Mouse (Mus musculus) erythroblast, embryonic 14.5 days (primary cell): Measurements from ENCODE around the gene U2af2. TPM values are rescaled to one million over a fixed set of nuclear protein-coding genes. Genes with fewer than 3 reads are reported as not detected.
"Not testable (repeated sequence)": the region's sequence is repeated elsewhere in the genome, so short reads cannot be mapped to it uniquely, and the experiment has no call there.

Experiments
- H3K27me3 ChIP-seq: 2 replicates; pipeline ENCODE4 v1.6.1; 2012; ENCODE audit warnings: inconsistent platforms; ENCODE audit not compliant: control insufficient read depth
- H3K36me3 ChIP-seq: 2 replicates; pipeline ENCODE4 v1.6.1; 2012; ENCODE audit warnings: mild to moderate bottlenecking, inconsistent platforms; ENCODE audit not compliant: control insufficient read depth
- H3K4me1 ChIP-seq: 2 replicates; pipeline ENCODE4 v1.6.1; 2012; ENCODE audit warnings: inconsistent platforms; ENCODE audit not compliant: control insufficient read depth
- H3K4me3 ChIP-seq: replicated peaks from 2 replicates; pipeline ENCODE3; 2012; ENCODE audit warnings: moderate library complexity, mild to moderate bottlenecking, inconsistent platforms
- H3K9me3 ChIP-seq: 2 replicates; pipeline ENCODE4 v1.6.1; 2012; ENCODE audit warnings: low read length, inconsistent platforms, mixed read lengths; ENCODE audit not compliant: control insufficient read depth
- GATA1 ChIP-seq: IDR thresholded peaks from 2 replicates; pipeline ENCODE4 v1.6.1; 2012; ENCODE audit warnings: low read length, inconsistent platforms, mixed read lengths
- TAL1 ChIP-seq: IDR thresholded peaks from 3 replicates; pipeline ENCODE4 v1.6.1; 2012; ENCODE audit warnings: low read length, inconsistent platforms, mixed read lengths
- polyA plus RNA-seq: library from polyadenylated mRNA; stranded (reverse); fragments of >175 nt; gene quantifications from 2 replicates; pipeline ENCODE4 v1.2.3, GENCODE M21; 2012

U2af2 gene
- polyA plus RNA-seq, 1 experiment: 43.1 TPM

DNA sequence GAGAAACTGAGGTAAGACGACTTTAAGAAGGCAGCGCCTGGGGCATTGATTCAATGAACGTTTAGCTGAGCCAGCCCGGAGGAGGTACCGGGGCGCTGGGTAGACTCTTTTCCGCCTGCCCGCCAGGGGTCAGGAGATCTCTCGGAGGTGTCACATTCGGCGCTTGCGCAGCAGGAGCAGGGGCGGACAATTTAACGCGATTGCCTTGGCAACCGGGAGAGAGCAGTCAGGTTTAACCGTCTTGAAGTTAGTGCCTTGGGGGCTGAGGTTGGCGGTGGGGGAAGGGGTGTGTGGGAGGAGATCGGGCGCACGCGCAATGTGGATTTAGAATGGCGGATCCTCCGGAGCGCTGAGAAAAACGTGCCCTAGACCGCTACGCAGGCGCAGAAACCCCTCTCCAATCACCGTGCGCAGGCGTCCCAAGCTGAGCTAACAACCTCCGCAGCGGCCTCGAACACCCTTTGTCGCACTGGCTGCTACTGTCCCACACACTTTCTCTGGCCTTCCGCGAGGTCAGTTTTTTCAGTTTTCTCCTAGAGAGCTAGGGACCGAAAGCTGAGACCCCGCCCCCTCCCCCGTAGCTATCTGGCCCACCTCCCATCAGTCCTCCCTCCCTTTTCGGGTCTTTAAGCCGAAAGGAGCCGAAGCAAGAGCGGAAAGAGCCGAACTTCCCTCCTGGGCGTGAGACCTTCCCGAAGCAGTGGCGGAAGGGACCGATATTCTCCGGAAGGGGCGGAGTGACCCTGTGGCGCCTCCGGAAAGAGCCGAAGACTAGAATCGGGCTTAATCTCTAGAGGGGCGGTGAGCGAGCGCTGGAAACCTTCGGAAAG is 784 bp upstream of the U2af2 start:
- peaks cover 27% of the 10 kb centered on the region for H3K36me3 ChIP-seq
- no peak for TF ChIP-seq TAL1
- no peak for TF ChIP-seq GATA1
- H3K4me1 ChIP-seq: peaks cover 56% of the 10 kb centered on the region
- H3K27me3 ChIP-seq: peaks cover 37% of the 10 kb centered on the region
- H3K4me3 ChIP-seq: peak overlapping the region; percentile 92
- peaks cover 4% of the 10 kb centered on the region; the same call in 1 of the 2 replicates for H3K9me3 ChIP-seq

DNA sequence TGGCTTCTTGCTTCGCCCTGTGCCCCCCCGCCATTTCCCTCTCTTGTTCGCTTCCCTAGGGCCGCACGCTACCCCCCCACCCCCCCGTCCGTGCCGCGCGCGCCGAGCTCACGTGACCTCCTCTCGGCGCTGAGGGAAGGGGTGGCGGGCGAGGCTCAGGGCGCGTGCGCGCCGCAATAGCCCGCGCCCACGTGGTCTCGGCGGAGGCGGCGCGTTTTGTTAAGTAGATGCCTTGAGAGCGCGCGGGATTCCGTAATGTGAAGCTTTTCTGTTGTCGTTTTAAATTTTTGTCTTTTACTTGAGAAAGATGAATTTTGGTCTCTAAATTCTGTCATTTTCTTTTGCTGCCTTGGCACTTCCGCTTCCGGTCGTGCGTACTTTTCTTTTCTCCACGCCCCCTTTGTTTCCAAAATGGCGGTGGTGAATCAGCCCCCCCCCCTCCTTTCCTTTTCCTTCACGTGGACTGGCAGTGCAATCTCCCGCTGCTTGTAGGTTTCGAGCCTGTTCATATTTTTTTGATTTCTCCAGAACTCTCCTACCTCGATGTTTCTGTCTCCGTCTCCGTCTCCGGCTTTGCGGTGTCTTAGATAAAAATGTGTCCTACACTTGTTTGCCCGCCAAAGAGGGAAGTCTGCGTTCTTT is 538 bp downstream of the U2af2 start:
- H3K27me3 ChIP-seq: peaks cover 24% of the 10 kb centered on the region
- H3K36me3 ChIP-seq: peaks cover 40% of the 10 kb centered on the region
- H3K9me3 ChIP-seq: no peaks in the 10 kb centered on the region; the same call in 1 of the 2 replicates
- no peak for TF ChIP-seq GATA1
- TF ChIP-seq TAL1: no peak
- H3K4me3 ChIP-seq: peak overlapping the region; percentile 92
- peaks cover 66% of the 10 kb centered on the region for H3K4me1 ChIP-seq

DNA sequence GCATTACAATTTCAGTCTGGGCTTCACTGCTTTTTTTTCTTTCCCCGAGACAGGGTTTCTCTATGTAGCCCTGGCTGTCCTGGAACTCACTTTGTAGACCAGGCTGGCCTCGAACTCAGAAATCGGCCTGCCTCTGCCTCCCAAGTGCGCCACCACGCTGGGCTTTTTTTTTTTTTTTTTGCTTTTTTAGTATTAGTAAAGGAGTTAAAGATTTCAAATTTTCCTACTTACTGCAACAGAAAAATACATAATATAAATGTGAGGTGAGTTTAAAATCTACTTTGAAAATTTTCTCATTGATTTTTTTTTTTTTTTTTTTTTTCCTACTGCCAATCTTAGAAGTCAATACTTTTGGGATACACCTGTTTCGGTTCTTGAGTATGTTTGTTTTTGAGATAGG is 2.9 kb downstream of the U2af2 start:
- H3K36me3 ChIP-seq: peaks cover 64% of the 10 kb centered on the region
- no peaks in the 10 kb centered on the region for H3K9me3 ChIP-seq
- peaks cover 2% of the 10 kb centered on the region; the same call in 1 of the 2 replicates for H3K27me3 ChIP-seq
- no peak overlapping the region for H3K4me3 ChIP-seq
- peaks cover 74% of the 10 kb centered on the region for H3K4me1 ChIP-seq
- TF ChIP-seq GATA1 (no peak), TAL1 (no peak)

DNA sequence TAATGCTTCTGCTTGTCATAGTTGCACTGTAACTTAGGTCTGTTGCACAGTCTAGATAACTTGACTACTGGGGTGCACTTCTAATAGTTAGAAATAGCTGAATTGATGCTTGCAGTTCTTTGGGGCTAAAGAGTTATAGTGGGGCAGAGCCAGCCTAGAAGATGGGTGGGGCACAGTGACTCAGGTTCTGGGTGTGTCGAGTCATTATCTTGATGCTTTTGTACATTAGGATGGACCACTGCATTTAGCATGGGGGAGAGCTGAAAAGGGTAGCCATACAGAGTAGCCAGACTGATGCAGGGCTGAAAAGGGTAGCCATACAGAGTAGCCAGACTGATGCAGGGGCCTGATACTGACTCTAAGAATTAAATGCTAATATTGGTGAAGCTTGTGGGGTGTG is 11.6 kb downstream of the U2af2 start:
- Histone ChIP-seq H3K4me3 (peak overlapping the region; percentile 44), H3K4me1 (peaks cover 87% of the 10 kb centered on the region), H3K36me3 (peaks cover 99% of the 10 kb centered on the region), H3K9me3 (no peaks in the 10 kb centered on the region), H3K27me3 (no peaks in the 10 kb centered on the region)
- peak; percentile 92 for TF ChIP-seq GATA1
- no peak for TF ChIP-seq TAL1

DNA sequence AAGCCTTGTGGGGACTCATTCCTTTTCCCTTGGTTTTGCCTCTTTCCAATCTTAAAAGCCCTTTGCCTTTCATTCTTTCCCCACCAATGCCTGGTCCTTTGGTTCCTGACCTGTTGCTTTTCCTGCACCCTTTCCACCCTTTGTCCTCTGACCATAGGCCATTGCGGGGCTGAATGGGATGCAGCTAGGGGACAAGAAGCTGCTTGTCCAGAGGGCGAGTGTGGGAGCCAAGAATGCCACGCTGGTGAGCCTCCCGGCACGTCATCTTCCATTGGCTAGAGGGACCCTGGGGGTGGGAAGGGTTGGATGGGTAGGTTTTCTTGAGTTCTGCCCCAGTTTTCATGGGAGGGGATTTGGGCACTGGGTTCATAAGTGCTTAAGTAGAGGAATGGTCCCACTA is 13.0 kb downstream of the U2af2 start:
- Histone ChIP-seq H3K36me3 (peaks cover 97% of the 10 kb centered on the region), H3K4me3 (no peak overlapping the region), H3K9me3 (no peaks in the 10 kb centered on the region), H3K27me3 (no peaks in the 10 kb centered on the region), H3K4me1 (peaks cover 88% of the 10 kb centered on the region)
- no peak for TF ChIP-seq TAL1
- no peak for TF ChIP-seq GATA1

DNA sequence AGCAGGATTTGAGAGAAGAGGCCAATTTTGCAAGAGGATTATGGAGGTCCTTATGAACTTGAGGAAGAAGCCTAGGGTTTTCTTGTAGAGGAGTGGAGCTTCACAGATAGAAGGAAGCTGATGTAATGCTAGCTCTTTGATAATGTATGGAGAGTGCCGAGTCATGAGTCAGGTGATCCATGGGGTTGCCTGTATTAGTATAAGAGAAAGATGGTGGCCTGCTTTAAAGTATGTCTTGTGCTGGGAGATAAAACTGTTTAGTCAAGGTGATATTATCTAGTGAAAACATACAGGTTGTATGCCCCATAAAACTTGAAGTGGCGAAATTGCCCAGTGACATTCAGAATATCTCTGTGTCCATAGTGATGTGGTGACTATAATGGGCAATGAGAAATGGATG is 15.0 kb downstream of the U2af2 start:
- peaks cover 80% of the 10 kb centered on the region for H3K4me1 ChIP-seq
- no peaks in the 10 kb centered on the region for H3K9me3 ChIP-seq
- TF ChIP-seq GATA1 (no peak; the same call in 1 of the 2 replicates), TAL1 (no peak; the same call in 2 of the 3 replicates)
- peak overlapping the region; percentile 30 for H3K4me3 ChIP-seq
- peaks cover 80% of the 10 kb centered on the region for H3K36me3 ChIP-seq
- H3K27me3 ChIP-seq: no peaks in the 10 kb centered on the region

DNA sequence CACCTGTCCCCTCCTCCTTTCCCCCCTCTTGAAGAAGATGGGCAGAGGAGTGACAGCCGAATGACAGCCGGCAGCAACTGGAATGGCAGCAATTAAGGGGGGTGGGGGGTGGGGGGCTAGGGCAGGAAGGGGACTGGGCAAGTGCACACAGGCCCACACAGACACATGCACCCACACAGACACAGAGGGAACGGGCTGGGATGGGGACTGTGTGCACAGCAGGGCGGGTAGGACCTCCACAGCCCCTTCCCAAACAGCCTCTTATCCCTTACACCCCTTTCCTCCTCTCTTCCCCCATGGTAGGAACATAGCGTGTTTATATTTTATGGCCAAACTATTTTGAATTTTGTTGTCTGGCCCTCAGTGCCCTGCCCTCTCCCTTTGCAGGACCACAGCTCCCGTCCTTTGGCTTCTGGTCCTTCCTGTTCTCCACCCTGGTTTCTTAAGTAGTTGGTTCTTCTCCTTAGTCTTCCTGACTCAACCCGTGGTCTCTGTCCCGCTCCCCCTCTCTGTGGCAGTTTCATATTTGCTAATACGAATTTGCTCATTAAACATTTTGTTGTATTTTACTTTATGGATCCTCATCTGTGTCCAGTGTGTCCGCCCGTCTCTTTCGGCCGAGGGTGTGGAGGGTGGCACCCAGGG is 17.5 kb downstream of the U2af2 start:
- Histone ChIP-seq H3K4me1 (peaks cover 74% of the 10 kb centered on the region), H3K36me3 (peaks cover 78% of the 10 kb centered on the region), H3K4me3 (peak overlapping the region; percentile 100)
- not testable (repeated sequence) for H3K27me3 ChIP-seq, H3K9me3 ChIP-seq

DNA sequence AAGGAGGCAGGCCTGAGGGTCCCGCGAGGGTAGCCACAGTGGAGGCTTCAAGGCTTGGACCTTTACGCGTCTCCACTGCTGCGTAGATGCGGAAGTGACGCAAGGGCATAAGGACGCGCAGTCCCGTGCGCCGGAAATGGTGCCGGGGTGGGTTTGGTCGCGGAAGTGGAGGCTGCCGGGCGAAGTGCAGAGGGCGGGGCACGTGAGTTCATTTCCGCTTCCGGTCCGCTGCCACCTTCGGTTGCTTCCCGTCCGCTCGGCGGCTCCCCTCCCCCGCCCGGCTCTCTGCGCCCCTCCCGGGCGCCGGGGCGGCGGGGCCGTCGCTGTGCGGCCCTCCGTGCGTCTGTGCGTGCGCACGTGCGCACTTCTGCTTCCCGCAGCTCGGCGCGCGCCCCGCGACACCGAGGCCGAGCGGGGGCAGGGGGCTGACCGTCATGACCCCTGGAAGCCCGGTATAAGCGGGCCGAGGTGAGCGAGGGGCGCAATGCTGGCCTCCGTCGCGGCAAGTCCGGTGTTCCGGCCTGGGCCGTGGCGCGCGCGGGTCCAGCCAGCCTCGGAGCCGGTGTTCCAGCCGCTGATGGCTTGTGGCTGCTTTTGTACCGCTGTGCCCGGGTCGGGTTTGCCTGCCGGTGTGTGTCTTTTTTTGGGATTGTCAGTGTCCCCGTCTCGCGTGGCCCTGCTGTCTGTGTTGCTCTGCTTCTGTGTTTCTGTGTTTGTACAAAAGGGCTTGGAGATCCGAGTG is 18.2 kb downstream of the U2af2 start, which contains the start of gene Epn1:
Gene Epn1 (plus strand): TSS at position 226 of the 742 bp plus-strand sequence.
- no peaks in the 10 kb centered on the region for H3K27me3 ChIP-seq
- H3K4me3 ChIP-seq: peak within 1 kb of the TSS; percentile 100
- no peaks in the 10 kb centered on the region for H3K9me3 ChIP-seq
- TF ChIP-seq GATA1 (no peak), TAL1 (no peak)
- peaks cover 78% of the 10 kb centered on the region for H3K36me3 ChIP-seq
- peaks cover 74% of the 10 kb centered on the region for H3K4me1 ChIP-seq

DNA sequence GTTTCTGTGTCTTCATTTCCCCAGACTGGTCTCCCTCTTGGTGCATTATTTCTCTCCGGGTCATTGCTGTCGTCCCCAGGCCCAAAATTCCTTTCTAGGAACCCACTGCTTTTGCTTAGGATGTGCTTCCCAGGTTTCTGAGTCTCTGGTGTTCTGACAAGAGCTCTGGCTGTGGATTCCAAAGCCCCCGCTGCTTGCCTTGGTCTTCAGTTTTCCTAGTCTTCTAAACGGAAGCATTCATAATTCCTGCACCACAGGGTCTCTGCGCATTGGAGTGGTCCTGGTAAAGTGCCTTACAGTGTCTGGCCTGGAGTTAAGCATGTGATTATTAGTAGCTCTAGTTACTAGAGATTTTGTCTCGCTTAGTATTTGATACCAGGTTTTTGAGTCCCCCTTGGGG is 18.9 kb downstream of the U2af2 start:
- no peak for TF ChIP-seq GATA1
- TF ChIP-seq TAL1: no peak
- peaks cover 78% of the 10 kb centered on the region for H3K36me3 ChIP-seq
- no peaks in the 10 kb centered on the region for H3K27me3 ChIP-seq
- H3K4me1 ChIP-seq: peaks cover 73% of the 10 kb centered on the region
- no peaks in the 10 kb centered on the region for H3K9me3 ChIP-seq
- H3K4me3 ChIP-seq: peak overlapping the region; percentile 100
